Mouse (Mus musculus) MEL (cell line): ENCODE measurements around the gene Olfr464. TPM values are rescaled to one million over a fixed set of nuclear protein-coding genes. Genes with fewer than 3 reads are reported as not detected.

Experiments
- DNase-seq: peaks from one replicate; pipeline ENCODE4 v3.0.0; 2011; ENCODE audit warnings: low read depth, low spot score
- H3K27ac ChIP-seq: 2 replicates; pipeline ENCODE4 v1.5.1; 2012; ENCODE audit warnings: low read depth, mild to moderate bottlenecking, control low read depth, low read length, moderate library complexity; ENCODE audit not compliant: control insufficient read depth
- H3K27me3 ChIP-seq, 2 experiments: fragments of 150-350 bp in 1 of 2; sonication (generic) in 1 of 2; 2 replicates each; pipeline ENCODE4 v1.6.1; 2012; ENCODE audit warnings: low read length in 2 of 2, mild to moderate bottlenecking in 2 of 2, improper control_type of control experiment in 1 of 2, moderate library complexity in 1 of 2; ENCODE audit not compliant: insufficient read depth in 2 of 2, control insufficient read depth in 1 of 2
- H3K36me3 ChIP-seq, 2 experiments: 2 replicates each; pipeline ENCODE4 v1.6.1; 2012 to 2014; ENCODE audit warnings: low read length in 2 of 2, improper control_type of control experiment in 1 of 2, inconsistent platforms in 1 of 2, mild to moderate bottlenecking in 1 of 2; ENCODE audit not compliant: insufficient read depth in 2 of 2, control insufficient read depth in 1 of 2
- H3K4me1 ChIP-seq, 2 experiments: fragments of 150-350 bp in 1 of 2; sonication (generic) in 1 of 2; 2 replicates each; pipeline ENCODE4 v1.6.1; 2012; ENCODE audit warnings: low read length in 2 of 2, improper control_type of control experiment in 1 of 2, mild to moderate bottlenecking in 1 of 2; ENCODE audit not compliant: insufficient read depth in 2 of 2, control insufficient read depth in 1 of 2
- H3K4me3 ChIP-seq, 2 experiments: fragments of 150-350 bp in 1 of 2; sonication (generic) in 1 of 2; 2 replicates each; pipeline ENCODE4 v1.5.1; 2012; ENCODE audit warnings: low read depth in 2 of 2, low read length in 2 of 2, mild to moderate bottlenecking in 2 of 2, moderate library complexity in 2 of 2, control low read depth in 1 of 2, improper control_type of control experiment in 1 of 2; ENCODE audit not compliant: control insufficient read depth in 1 of 2, insufficient read depth in 1 of 2
- H3K79me2 ChIP-seq: 2 replicates; pipeline ENCODE4 v1.6.1; 2012; ENCODE audit warnings: mild to moderate bottlenecking, low read length, moderate library complexity; ENCODE audit not compliant: control insufficient read depth, poor library complexity, insufficient read depth
- H3K9ac ChIP-seq: 2 replicates; pipeline ENCODE4 v1.6.1; 2012; ENCODE audit warnings: low read depth, mild to moderate bottlenecking, control low read depth, low read length, moderate library complexity; ENCODE audit not compliant: control insufficient read depth, poor library complexity, severe bottlenecking
- H3K9me3 ChIP-seq: fragments of 150-350 bp; sonication (generic); replicated peaks from 2 replicates; pipeline ENCODE4 v1.6.1; 2012; ENCODE audit warnings: mild to moderate bottlenecking, low read length, improper control_type of control experiment, moderate library complexity; ENCODE audit not compliant: insufficient read depth
- BHLHE40 ChIP-seq: IDR thresholded peaks from 2 replicates; pipeline ENCODE4 v1.6.1; 2012; ENCODE audit warnings: low read depth, mild to moderate bottlenecking, inconsistent platforms, low read length, improper control_type of control experiment, borderline replicate concordance
- CTCF ChIP-seq, 3 experiments: IDR thresholded peaks in 2 of 3; conservative IDR thresholded peaks in 1 of 3; 2 replicates each; pipeline ENCODE4 v1.5.1; 2011 to 2012; ENCODE audit warnings: low read length in 3 of 3, low read depth in 2 of 3, mild to moderate bottlenecking in 2 of 3, improper control_type of control experiment in 1 of 3, inconsistent platforms in 1 of 3, mixed read lengths in 1 of 3, moderate library complexity in 1 of 3; ENCODE audit not compliant: control insufficient read depth in 1 of 3, insufficient read depth in 1 of 3, poor library complexity in 1 of 3, severe bottlenecking in 1 of 3
- E2F4 ChIP-seq: IDR thresholded peaks from 2 replicates; pipeline ENCODE4 v1.6.1; 2011; ENCODE audit warnings: low read depth, low read length, improper control_type of control experiment, borderline replicate concordance
- ELF1 ChIP-seq: IDR thresholded peaks from 2 replicates; pipeline ENCODE4 v1.6.1; 2014; ENCODE audit warnings: low read depth, mild to moderate bottlenecking, inconsistent platforms, low read length, improper control_type of control experiment, moderate library complexity
- GABPA ChIP-seq: IDR thresholded peaks from 2 replicates; pipeline ENCODE4 v1.6.1; 2012; ENCODE audit warnings: low read depth, mild to moderate bottlenecking, inconsistent platforms, low read length, improper control_type of control experiment, moderate library complexity
- HCFC1 ChIP-seq: IDR thresholded peaks from 2 replicates; pipeline ENCODE4 v1.6.1; 2012; ENCODE audit warnings: low read depth, mild to moderate bottlenecking, inconsistent platforms, low read length, improper control_type of control experiment, moderate library complexity
- MAX ChIP-seq: IDR thresholded peaks from 2 replicates; pipeline ENCODE4 v1.6.1; 2011; ENCODE audit warnings: low read length, improper control_type of control experiment
- MEF2A ChIP-seq: IDR thresholded peaks from 2 replicates; pipeline ENCODE4 v1.6.1; 2014; ENCODE audit warnings: low read depth, mild to moderate bottlenecking, inconsistent platforms, low read length, improper control_type of control experiment; ENCODE audit not compliant: poor library complexity, insufficient replicate concordance, severe bottlenecking; ENCODE audit errors: extremely low read depth
- MXI1 ChIP-seq: IDR thresholded peaks from 2 replicates; pipeline ENCODE4 v1.6.1; 2011; ENCODE audit warnings: mild to moderate bottlenecking, low read depth, low read length, improper control_type of control experiment
- NELFE ChIP-seq: IDR thresholded peaks from 2 replicates; pipeline ENCODE4 v1.6.1; 2011; ENCODE audit warnings: low read depth, low read length, improper control_type of control experiment
- NRF1 ChIP-seq: IDR thresholded peaks from 2 replicates; pipeline ENCODE4 v1.6.1; 2014; ENCODE audit warnings: low read depth, mild to moderate bottlenecking, inconsistent platforms, low read length, improper control_type of control experiment, moderate library complexity; ENCODE audit not compliant: poor library complexity, insufficient read depth, severe bottlenecking
- POLR2AphosphoS5 ChIP-seq: IDR thresholded peaks from 2 replicates; pipeline ENCODE4 v1.6.1; 2012; ENCODE audit warnings: low read depth, borderline replicate concordance, mild to moderate bottlenecking, inconsistent platforms, low read length, moderate library complexity, mixed read lengths
- RAD21 ChIP-seq: IDR thresholded peaks from 2 replicates; pipeline ENCODE4 v1.6.1; 2011; ENCODE audit warnings: mild to moderate bottlenecking, low read depth, low read length, improper control_type of control experiment
- TBP ChIP-seq: IDR thresholded peaks from 2 replicates; pipeline ENCODE4 v1.8.0; 2011; ENCODE audit warnings: low read depth, low read length, improper control_type of control experiment
- USF1 ChIP-seq: IDR thresholded peaks from 2 replicates; pipeline ENCODE4 v1.6.1; 2014; ENCODE audit warnings: low read depth, mild to moderate bottlenecking, inconsistent platforms, low read length, improper control_type of control experiment, moderate library complexity
- ZNF384 ChIP-seq: IDR thresholded peaks from 2 replicates; pipeline ENCODE4 v1.6.1; 2012; ENCODE audit warnings: low read depth, mild to moderate bottlenecking, inconsistent platforms, low read length, improper control_type of control experiment
- polyA plus RNA-seq, 2 experiments: library from polyadenylated mRNA; stranded (reverse) in 1 of 2; unstranded in 1 of 2; fragments of >175 nt in 1 of 2; fragments of >200 nt in 1 of 2; gene quantifications; 2 replicates each; pipeline versions ENCODE4 v1.2.1 to v1.2.4; 2012; ENCODE audit warnings: low replicate concordance in 2 of 2, low read depth in 1 of 2; ENCODE audit not compliant: insufficient read length in 2 of 2, insufficient read depth in 1 of 2, missing spikeins in 1 of 2
- total RNA-seq: library from RNA; depleted of rRNA; stranded (reverse); fragments of 300-350 nt; gene quantifications from 2 replicates; pipeline ENCODE4 v1.2.3, GENCODE M21; 2012

Gene Olfr464
- total and polyA plus RNA-seq, 3 experiments = not detected

GRCm38 (mm10) chr11:87875436-87875835 is 45.3 kb downstream of the Olfr464 start, which contains the start of gene Epx:
Epx (minus strand) TSS chr11:87875536.
- Histone ChIP-seq H3K4me1 (no peaks in the 10 kb centered on the region), H3K27me3 (peaks cover 3 to 15% of the 10 kb centered on the region in 2 experiments; a peak in 3 of 4 replicates), H3K79me2 (no peaks in the 10 kb centered on the region), H3K9me3 (no peaks in the 10 kb centered on the region), H3K36me3 (no peaks in the 10 kb centered on the region), H3K9ac (no peak within 1 kb of the TSS), H3K27ac (no peak within 1 kb of the TSS), H3K4me3 (no peak within 1 kb of the TSS)
- TF ChIP-seq CTCF (IDR thresholded peaks at IDR 0.05 in 2 of 3, conservative IDR thresholded peaks at IDR 0.05 in 1 of 3; ENCODE audit: control insufficient read depth in 1 of 3, insufficient read depth in 1 of 3, low read depth in 2 of 3, low read length in 3 of 3, poor library complexity in 1 of 3, severe bottlenecking in 1 of 3) = no peak
- TF ChIP-seq GABPA = no peak
- TF ChIP-seq ZNF384 = no peak
- no peak for TF ChIP-seq E2F4
- no peak for TF ChIP-seq POLR2AphosphoS5
- no peak for TF ChIP-seq NRF1
- TF ChIP-seq ELF1 = no peak
- DNase-seq = no peak

- H3K4me3 ChIP-seq = no peak overlapping the region
- no peaks in the 10 kb centered on the region for H3K36me3 ChIP-seq
- no peak for TF ChIP-seq MXI1
- H3K9me3 ChIP-seq = no peaks in the 10 kb centered on the region
- no peaks in the 10 kb centered on the region for H3K4me1 ChIP-seq
- no peak overlapping the region for H3K27ac ChIP-seq
- no peaks in the 10 kb centered on the region for H3K79me2 ChIP-seq
- DNase-seq = no peak
- H3K9ac ChIP-seq = no peak overlapping the region
- H3K27me3 ChIP-seq = peaks cover 0 to 4% of the 10 kb centered on the region in 2 experiments; a peak in 2 of 4 replicates
These were observed 49.0 kb downstream of the Olfr464 start for GRCm38 (mm10) chr11:87871766-87872165.

GRCm38 (mm10) chr11:87870096-87870495 is 50.7 kb downstream of the Olfr464 start:
- Histone ChIP-seq H3K36me3 (no peaks in the 10 kb centered on the region), H3K79me2 (no peaks in the 10 kb centered on the region), H3K4me3 (no peak overlapping the region), H3K27me3 (no peaks in the 10 kb centered on the region; a peak in 2 of 4 replicates), H3K27ac (no peak overlapping the region), H3K9ac (no peak overlapping the region), H3K4me1 (no peaks in the 10 kb centered on the region), H3K9me3 (no peaks in the 10 kb centered on the region)
- no peak for TF ChIP-seq MEF2A
- no peak for TF ChIP-seq USF1
- TF ChIP-seq MAX = no peak
- TF ChIP-seq TBP = no peak
- no peak for TF ChIP-seq HCFC1
- TF ChIP-seq BHLHE40 = no peak
- no peak for TF ChIP-seq NELFE
- no peak for TF ChIP-seq RAD21
- DNase-seq = no peak
